Mouse (Mus musculus) ovary, postnatal 10 days (tissue): ENCODE results near the gene Negr1.

Source experiments
- DNase-seq: peaks from one replicate; pipeline ENCODE4 v3.0.0; 2022; ENCODE audit warnings: low spot score

The Negr1 gene

GRCm38 (mm10) chr3:156690059-156690605 lies 128.5 kb downstream of the Negr1 start:
- no peak for DNase-seq

- no peak for DNase-seq
These were observed 137.1 kb downstream of the Negr1 start for GRCm38 (mm10) chr3:156698687-156699086.

GRCm38 (mm10) chr3:156703241-156703640 lies 141.6 kb downstream of the Negr1 start:
- DNase-seq = no peak

- DNase-seq = no peak
These were observed 148.6 kb downstream of the Negr1 start for GRCm38 (mm10) chr3:156710240-156710639.

GRCm38 (mm10) chr3:156710693-156711092 lies 149.1 kb downstream of the Negr1 start:
- DNase-seq = no peak

- no peak for DNase-seq
These were observed 174.7 kb downstream of the Negr1 start for GRCm38 (mm10) chr3:156736335-156736734.

- DNase-seq = no peak
These were observed 177.9 kb downstream of the Negr1 start for GRCm38 (mm10) chr3:156739529-156739928.

GRCm38 (mm10) chr3:156743266-156743665 lies 181.7 kb downstream of the Negr1 start:
- DNase-seq = no peak

GRCm38 (mm10) chr3:156745218-156745770 lies 183.7 kb downstream of the Negr1 start:
- DNase-seq = no peak

GRCm38 (mm10) chr3:156747456-156747855 lies 185.9 kb downstream of the Negr1 start:
- DNase-seq = no peak

- DNase-seq = no peak
These were observed 192.3 kb downstream of the Negr1 start for GRCm38 (mm10) chr3:156753780-156754373.

- no peak for DNase-seq
These were observed 193.4 kb downstream of the Negr1 start for GRCm38 (mm10) chr3:156754790-156755530.

GRCm38 (mm10) chr3:156765015-156765414 lies 203.4 kb downstream of the Negr1 start:
- DNase-seq = no peak

GRCm38 (mm10) chr3:156766171-156766845 lies 204.7 kb downstream of the Negr1 start:
- DNase-seq = no peak

GRCm38 (mm10) chr3:156771626-156772025 lies 210.0 kb downstream of the Negr1 start:
- DNase-seq = no peak

GRCm38 (mm10) chr3:156772057-156772456 lies 210.5 kb downstream of the Negr1 start:
- no peak for DNase-seq

GRCm38 (mm10) chr3:156784309-156784852 lies 222.8 kb downstream of the Negr1 start:
- no peak for DNase-seq

- no peak for DNase-seq
These were observed 224.8 kb downstream of the Negr1 start for GRCm38 (mm10) chr3:156786355-156786754.

GRCm38 (mm10) chr3:156791234-156791633 lies 229.6 kb downstream of the Negr1 start:
- no peak for DNase-seq

- DNase-seq = no peak
These were observed 231.1 kb downstream of the Negr1 start for GRCm38 (mm10) chr3:156792743-156793142.

GRCm38 (mm10) chr3:156794091-156794490 lies 232.5 kb downstream of the Negr1 start:
- DNase-seq = no peak

- DNase-seq = no peak
These were observed 233.0 kb downstream of the Negr1 start for GRCm38 (mm10) chr3:156794610-156795009.
